ENCODE assay signal across 26 mouse cellular contexts in the genomic region with DNA sequence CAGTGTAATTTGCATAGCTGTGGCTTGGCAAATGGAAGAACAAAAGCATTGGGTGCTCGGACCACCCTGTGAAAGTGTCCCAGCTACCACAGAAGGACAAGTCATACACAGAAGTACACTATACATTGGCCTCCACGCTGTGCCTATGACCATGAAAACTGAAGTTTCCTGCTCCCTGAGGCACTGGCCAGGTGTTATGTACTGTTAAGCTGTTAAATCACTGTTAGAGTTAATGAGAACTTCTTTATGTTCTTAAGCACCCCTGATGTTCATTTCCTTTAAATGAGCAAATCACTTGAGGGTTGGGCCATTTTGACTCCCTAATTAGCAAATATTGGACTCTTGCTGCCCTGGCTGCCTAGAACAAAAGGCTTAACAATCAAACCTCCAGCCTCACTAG.
"Had no signal": no experiment of that assay in that cellular context is flagged by ENCODE, and none has a peak within 500 bp of the region (broad histone marks: within the 10 kb centered on the region; RNA-seq: fewer than 3 reads in every experiment).

No protein-coding gene starts in this region.

- DNase-seq: gastrocnemius, adult 2 months; gastrocnemius, postnatal 10 days; gastrocnemius, postnatal 25 days; heart, adult 2 months; heart, postnatal 14 days; heart, postnatal 36 days; kidney, adult 11 months; kidney, adult 2 months; kidney, adult 9 months; kidney, postnatal 14 days; kidney, postnatal 36 days; layer of hippocampus, adult 9-11 months; layer of hippocampus, postnatal 36 days; left cerebral cortex, postnatal 4 days had no signal

- H3K9me3 ChIP-seq: heart, embryonic 13.5 days; heart, embryonic 15.5 days; kidney, embryonic 15.5 days; limb, embryonic 13.5 days; limb, embryonic 15.5 days; liver, embryonic 12.5 days had no signal

- H3K27ac ChIP-seq: gastrocnemius, adult 2 months; heart, adult 2 months; heart, embryonic 13.5 days; heart, embryonic 15.5 days; hindbrain, embryonic 14.5 days; kidney, embryonic 15.5 days; kidney, postnatal 0 days; limb, embryonic 13.5 days; limb, embryonic 15.5 days; liver, embryonic 12.5 days; liver, embryonic 14.5 days had no signal

- H3K27me3 ChIP-seq: heart, embryonic 13.5 days; heart, embryonic 15.5 days; kidney, embryonic 15.5 days; limb, embryonic 13.5 days; limb, embryonic 15.5 days; liver, embryonic 12.5 days had no signal

- H3K4me2 ChIP-seq: heart, embryonic 11.5 days; heart, embryonic 13.5 days; heart, embryonic 15.5 days; hindbrain, embryonic 14.5 days; kidney, embryonic 15.5 days; limb, embryonic 13.5 days; limb, embryonic 15.5 days; liver, embryonic 12.5 days had no signal

- H3K9ac ChIP-seq: heart, embryonic 13.5 days; heart, embryonic 15.5 days; hindbrain, embryonic 14.5 days; kidney, embryonic 15.5 days; limb, embryonic 13.5 days; limb, embryonic 15.5 days; liver, embryonic 12.5 days; liver, embryonic 14.5 days had no signal

- H3K4me1 ChIP-seq: heart, embryonic 13.5 days; heart, embryonic 15.5 days; kidney, embryonic 15.5 days; limb, embryonic 15.5 days; liver, embryonic 12.5 days had no signal

- H3K4me3 ChIP-seq: gastrocnemius, adult 2 months; heart, adult 2 months; heart, embryonic 13.5 days; heart, embryonic 15.5 days; kidney, embryonic 15.5 days; limb, embryonic 13.5 days; limb, embryonic 15.5 days; liver, embryonic 12.5 days had no signal

- ATAC-seq: hindbrain, embryonic 16.5 days; intestine, embryonic 16.5 days; liver, embryonic 12.5 days had no signal

- H3K36me3 ChIP-seq: heart, embryonic 13.5 days; heart, embryonic 15.5 days; kidney, embryonic 15.5 days; limb, embryonic 13.5 days; limb, embryonic 15.5 days; liver, embryonic 12.5 days had no signal
